Mouse (Mus musculus): ENCODE data around the gene Anln.

DNA sequence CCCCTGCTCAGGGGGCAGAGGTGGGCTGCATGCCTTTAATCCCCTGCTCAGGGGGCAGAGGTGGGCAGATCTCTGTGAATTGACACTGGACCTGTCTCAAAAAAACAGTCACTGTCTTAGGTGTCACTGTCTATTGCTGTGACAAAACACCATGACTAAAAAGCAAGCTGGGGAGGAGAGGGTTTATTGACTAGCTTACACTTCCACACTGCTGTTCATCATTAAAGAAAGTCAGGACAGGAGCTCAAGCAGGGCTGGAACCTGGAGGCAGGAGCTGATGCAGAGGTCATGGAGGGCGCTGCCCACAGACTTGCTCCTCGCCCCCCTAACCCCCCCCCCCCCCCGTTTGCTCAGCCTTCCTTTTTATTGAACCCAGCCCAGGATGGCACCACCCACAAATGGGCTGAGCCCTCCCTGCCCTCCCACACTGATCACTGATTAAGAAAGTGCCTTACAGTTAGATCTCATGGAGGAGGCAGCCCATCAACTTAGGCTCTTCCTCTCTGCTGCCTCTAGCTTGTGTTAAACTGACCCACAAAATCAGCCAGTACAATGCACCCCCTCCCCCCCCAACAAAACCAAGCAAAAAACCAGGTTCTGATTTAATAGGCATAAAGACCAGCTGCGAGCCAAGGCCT lies 39.2 kb upstream of the Anln start:
- TF ChIP-seq POLR2A (IDR thresholded peaks at IDR 0.05; ENCODE audit: extremely low read depth, insufficient read depth, low read length) (no peak), CTCF (IDR thresholded peaks at IDR 0.05; ENCODE audit: extremely low read depth, insufficient read depth, low read length) (no peak)
